Mouse (Mus musculus): ENCODE data around the gene Plxna4. TPM values are rescaled to one million over a fixed set of nuclear protein-coding genes. Genes with fewer than 3 reads are reported as not detected.

Gene Plxna4
- total and polyA plus RNA-seq, 3 experiments, result not detected

GRCm38 (mm10) chr6:32280728-32281127 is 307.3 kb downstream of the Plxna4 start:
- H3K9me3 ChIP-seq (replicated peaks; ENCODE audit: low read length), result no peaks in the 10 kb centered on the region
- H3K4me2 ChIP-seq (ENCODE audit: insufficient read depth, low read depth, poor library complexity, severe bottlenecking), result no peak overlapping the region
- H3K4me1 ChIP-seq (ENCODE audit: control insufficient read depth in 1 of 2, insufficient read depth in 2 of 2), result no peaks in the 10 kb centered on the region
- no peak for DNase-seq (ENCODE audit: extremely low read depth)
- no peak overlapping the region for H3K9ac ChIP-seq (ENCODE audit: insufficient read depth, low read depth)
- no peaks in the 10 kb centered on the region for H3K79me2 ChIP-seq (replicated peaks; ENCODE audit: control insufficient read depth, extremely low read depth, insufficient read depth, poor library complexity, severe bottlenecking)
- dilution Hi-C loops (cut with MboI; ENCODE audit: extremely low pct_ligation_motif_present, extremely low pct_unique_long_range_greater_than_20kb, low sequenced_read_pairs), result no loop called here
- H3K27ac ChIP-seq (ENCODE audit: insufficient read depth, low read depth), result no peak overlapping the region
- TF ChIP-seq CHD2 (IDR thresholded peaks at IDR 0.05; ENCODE audit: low read length), result no peak
- TF ChIP-seq MEF2A (IDR thresholded peaks at IDR 0.05; ENCODE audit: borderline replicate concordance, low read depth, low read length), result no peak
- TF ChIP-seq TBP (conservative IDR thresholded peaks at IDR 0.05; ENCODE audit: low read depth, low read length), result no peak
- no peak for TF ChIP-seq MYC (IDR thresholded peaks at IDR 0.05; ENCODE audit: low read depth, low read length)
- no peak for TF ChIP-seq ZMIZ1 (IDR thresholded peaks at IDR 0.05; ENCODE audit: low read depth, low read length)
- TF ChIP-seq NELFE (IDR thresholded peaks at IDR 0.05; ENCODE audit: low read depth, low read length), result no peak
- no peak for TF ChIP-seq ETS1 (conservative IDR thresholded peaks at IDR 0.05; ENCODE audit: low read depth, low read length)
- no peak for TF ChIP-seq KAT2A (IDR thresholded peaks at IDR 0.05; ENCODE audit: insufficient replicate concordance, low read length)
- no peak for TF ChIP-seq USF2 (conservative IDR thresholded peaks at IDR 0.05; ENCODE audit: low read depth, low read length)
- no peak for TF ChIP-seq SIN3A (IDR thresholded peaks at IDR 0.05; ENCODE audit: low read length)
- TF ChIP-seq GABPA (IDR thresholded peaks at IDR 0.05; ENCODE audit: insufficient replicate concordance, low read depth, low read length), result no peak
- TF ChIP-seq UBTF (IDR thresholded peaks at IDR 0.05; ENCODE audit: low read depth, low read length), result no peak
- no peak for TF ChIP-seq RCOR1 (conservative IDR thresholded peaks at IDR 0.05; ENCODE audit: low read depth, low read length)
- no peak for TF ChIP-seq MXI1 (IDR thresholded peaks at IDR 0.05; ENCODE audit: low read depth, low read length)
- H3K4me3 ChIP-seq (replicated peaks in 1 of 3; ENCODE audit: low read depth in 2 of 3, low read length in 2 of 3, poor library complexity in 1 of 3), result no peak overlapping the region
- H3K36me3 ChIP-seq (replicated peaks in 1 of 2; ENCODE audit: control insufficient read depth in 1 of 2, insufficient read depth in 1 of 2, low read length in 1 of 2), result no peaks in the 10 kb centered on the region
- H3K27me3 ChIP-seq (replicated peaks), result peaks cover 88% of the 10 kb centered on the region
- in situ Hi-C loops (cut with MboI; ENCODE audit: low pct_ligation_motif_present, low pct_unique_long_range_greater_than_20kb, low sequenced_read_pairs), result no loop called here

DNA sequence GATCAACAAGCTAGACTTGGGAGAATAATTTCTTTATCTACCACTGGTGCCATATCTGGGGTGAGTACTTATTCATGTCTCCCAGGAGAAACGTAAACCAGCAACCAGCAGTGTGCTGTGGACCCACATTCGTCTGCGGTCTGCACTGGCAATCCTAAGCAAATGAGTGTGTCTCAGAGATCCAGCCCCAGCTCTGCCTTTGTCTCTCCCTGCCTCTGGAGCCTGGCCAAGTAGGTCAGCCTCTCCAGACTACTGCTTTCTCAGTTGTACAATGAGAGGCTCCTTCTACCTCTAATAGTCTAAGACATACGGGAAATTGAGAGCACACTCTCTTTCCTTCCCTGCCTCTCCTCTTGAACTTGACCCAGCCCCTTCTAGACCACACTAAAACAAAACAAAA is 316.5 kb downstream of the Plxna4 start:
- Histone ChIP-seq H3K27ac (ENCODE audit: insufficient read depth, low read depth) (no peak overlapping the region), H3K4me2 (ENCODE audit: insufficient read depth, low read depth, poor library complexity, severe bottlenecking) (no peak overlapping the region), H3K9ac (ENCODE audit: insufficient read depth, low read depth) (no peak overlapping the region), H3K36me3 (replicated peaks in 1 of 2; ENCODE audit: control insufficient read depth in 1 of 2, insufficient read depth in 1 of 2, low read length in 1 of 2) (no peaks in the 10 kb centered on the region), H3K79me2 (replicated peaks; ENCODE audit: control insufficient read depth, extremely low read depth, insufficient read depth, poor library complexity, severe bottlenecking) (no peaks in the 10 kb centered on the region), H3K27me3 (replicated peaks) (peaks cover 90% of the 10 kb centered on the region), H3K9me3 (replicated peaks; ENCODE audit: low read length) (no peaks in the 10 kb centered on the region), H3K4me1 (ENCODE audit: control insufficient read depth in 1 of 2, insufficient read depth in 2 of 2) (no peaks in the 10 kb centered on the region), H3K4me3 (replicated peaks in 1 of 3; ENCODE audit: low read depth in 2 of 3, low read length in 2 of 3, poor library complexity in 1 of 3) (no peak overlapping the region)
- dilution Hi-C loops (cut with MboI; ENCODE audit: extremely low pct_ligation_motif_present, extremely low pct_unique_long_range_greater_than_20kb, low sequenced_read_pairs) (no loop called here), in situ Hi-C loops (cut with MboI; ENCODE audit: low pct_ligation_motif_present, low pct_unique_long_range_greater_than_20kb, low sequenced_read_pairs) (no loop called here)
- no peak for DNase-seq (ENCODE audit: extremely low read depth)
- TF ChIP-seq RAD21 (IDR thresholded peaks at IDR 0.05; ENCODE audit: low read depth, low read length) (no peak), TBP (conservative IDR thresholded peaks at IDR 0.05; ENCODE audit: low read depth, low read length) (no peak), ZC3H11A (IDR thresholded peaks at IDR 0.05; ENCODE audit: low read depth, low read length) (no peak), NRF1 (IDR thresholded peaks at IDR 0.05; ENCODE audit: low read depth, low read length) (no peak), ELF1 (IDR thresholded peaks at IDR 0.05; ENCODE audit: low read depth, low read length) (no peak), NELFE (IDR thresholded peaks at IDR 0.05; ENCODE audit: low read depth, low read length) (no peak), POLR2AphosphoS2 (IDR thresholded peaks at IDR 0.05; ENCODE audit: low read depth, low read length) (no peak), CHD1 (IDR thresholded peaks at IDR 0.05; ENCODE audit: low read depth, low read length) (no peak), CTCF (conservative IDR thresholded peaks at IDR 0.05 in 1 of 2, IDR thresholded peaks at IDR 0.05 in 1 of 2; ENCODE audit: low read depth in 2 of 2, low read length in 2 of 2) (no peak), CHD2 (IDR thresholded peaks at IDR 0.05; ENCODE audit: low read length) (no peak), MEF2A (IDR thresholded peaks at IDR 0.05; ENCODE audit: borderline replicate concordance, low read depth, low read length) (no peak), UBTF (IDR thresholded peaks at IDR 0.05; ENCODE audit: low read depth, low read length) (no peak), JUND (conservative IDR thresholded peaks at IDR 0.05; ENCODE audit: low read depth, low read length) (no peak), GABPA (IDR thresholded peaks at IDR 0.05; ENCODE audit: insufficient replicate concordance, low read depth, low read length) (no peak), HCFC1 (IDR thresholded peaks at IDR 0.05; ENCODE audit: low read depth, low read length) (no peak)
